Mouse (Mus musculus): ENCODE data around the gene Thsd4. TPM values are rescaled to one million over a fixed set of nuclear protein-coding genes. Genes with fewer than 3 reads are reported as not detected.

The Thsd4 gene
- total and polyA plus RNA-seq, 2 experiments from 2014 or later, result 4.9 to 15.3 TPM

- H3K9me3 ChIP-seq (ENCODE audit: low read length), result no peaks in the 10 kb centered on the region
- ATAC-seq (no peak), DNase-seq (ENCODE audit: low spot score) (no peak)
- H3K9ac ChIP-seq (replicated peaks; ENCODE audit: low read length), result no peak overlapping the region
- no peak for TF ChIP-seq CTCF (IDR thresholded peaks at IDR 0.05; ENCODE audit: low read depth)
- H3K36me3 ChIP-seq (ENCODE audit: insufficient read depth, low read length), result no peaks in the 10 kb centered on the region
- 0 out of 2 replicates have a peak, but pooled peaks cover 4% of the 10 kb centered on the region for H3K4me1 ChIP-seq (ENCODE audit: insufficient read depth, low read length)
- H3K4me2 ChIP-seq (ENCODE audit: low read depth, low read length), result no peak overlapping the region
- 50% methylated on average over 6 of the region's 6 CpGs for WGBS
- no peak overlapping the region for H3K4me3 ChIP-seq (ENCODE audit: low read length)
- no peak overlapping the region for H3K27ac ChIP-seq
- no peaks in the 10 kb centered on the region for H3K27me3 ChIP-seq (ENCODE audit: insufficient read depth, low read length)
Measured at GRCm38 (mm10) chr9:59956496-59956895, 565.4 kb downstream of the Thsd4 start.

DNA sequence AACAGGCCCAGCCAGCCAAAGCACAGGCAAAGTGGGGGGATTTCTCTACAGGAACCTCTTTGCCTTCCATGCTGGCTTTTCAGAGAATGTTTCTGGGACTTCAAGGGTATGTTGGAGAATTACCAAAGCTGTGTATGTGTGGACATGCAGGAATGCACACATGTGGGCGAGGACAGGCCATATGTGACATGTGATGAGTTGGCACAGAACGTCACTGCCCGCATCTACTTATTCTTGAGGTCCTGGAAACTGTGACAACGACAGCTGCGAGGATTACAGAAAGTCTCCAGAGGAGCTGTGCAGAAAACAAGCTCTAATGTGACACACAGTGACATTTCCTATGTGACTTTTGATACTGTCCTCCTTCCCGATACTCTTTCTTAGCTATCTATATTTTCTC is 566.2 kb downstream of the Thsd4 start:
- H3K4me2 ChIP-seq (ENCODE audit: low read depth, low read length), result no peak overlapping the region
- H3K9me3 ChIP-seq (ENCODE audit: low read length), result no peaks in the 10 kb centered on the region
- ATAC-seq (no peak), DNase-seq (ENCODE audit: low spot score) (peak; percentile 24)
- H3K27ac ChIP-seq, result no peak overlapping the region
- no peak for TF ChIP-seq CTCF (IDR thresholded peaks at IDR 0.05; ENCODE audit: low read depth)
- no peaks in the 10 kb centered on the region for H3K27me3 ChIP-seq (ENCODE audit: insufficient read depth, low read length)
- WGBS, result 54% methylated on average over 6 of the region's 6 CpGs
- no peak overlapping the region for H3K9ac ChIP-seq (replicated peaks; ENCODE audit: low read length)
- H3K4me3 ChIP-seq (ENCODE audit: low read length), result no peak overlapping the region
- H3K36me3 ChIP-seq (ENCODE audit: insufficient read depth, low read length), result no peaks in the 10 kb centered on the region
- 0 out of 2 replicates have a peak, but pooled peaks cover 4% of the 10 kb centered on the region for H3K4me1 ChIP-seq (ENCODE audit: insufficient read depth, low read length)

- Histone ChIP-seq H3K9ac (replicated peaks; ENCODE audit: low read length) (no peak overlapping the region), H3K4me2 (ENCODE audit: low read depth, low read length) (no peak overlapping the region), H3K27me3 (ENCODE audit: insufficient read depth, low read length) (no peaks in the 10 kb centered on the region), H3K4me1 (ENCODE audit: insufficient read depth, low read length) (0 out of 2 replicates have a peak, but pooled peaks cover 4% of the 10 kb centered on the region), H3K27ac (no peak overlapping the region), H3K9me3 (ENCODE audit: low read length) (no peaks in the 10 kb centered on the region), H3K36me3 (ENCODE audit: insufficient read depth, low read length) (no peaks in the 10 kb centered on the region), H3K4me3 (ENCODE audit: low read length) (no peak overlapping the region)
- ATAC-seq (no peak), DNase-seq (ENCODE audit: low spot score) (no peak)
- TF ChIP-seq CTCF (IDR thresholded peaks at IDR 0.05; ENCODE audit: low read depth), result no peak
- WGBS, result 55% methylated on average over 3 of the region's 3 CpGs
Measured at GRCm38 (mm10) chr9:59955199-59955598, 566.6 kb downstream of the Thsd4 start.

GRCm38 (mm10) chr9:59953556-59953955 is 568.3 kb downstream of the Thsd4 start:
- H3K9ac ChIP-seq (replicated peaks; ENCODE audit: low read length), result no peak overlapping the region
- no peak overlapping the region for H3K27ac ChIP-seq
- 0 out of 2 replicates have a peak, but pooled peaks cover 4% of the 10 kb centered on the region for H3K4me1 ChIP-seq (ENCODE audit: insufficient read depth, low read length)
- no peak overlapping the region for H3K4me3 ChIP-seq (ENCODE audit: low read length)
- no peaks in the 10 kb centered on the region for H3K36me3 ChIP-seq (ENCODE audit: insufficient read depth, low read length)
- WGBS, result 83% methylated on average over 7 of the region's 7 CpGs
- no peak for ATAC-seq
- no peaks in the 10 kb centered on the region for H3K9me3 ChIP-seq (ENCODE audit: low read length)
- no peak for TF ChIP-seq CTCF (IDR thresholded peaks at IDR 0.05; ENCODE audit: low read depth)
- no peaks in the 10 kb centered on the region for H3K27me3 ChIP-seq (ENCODE audit: insufficient read depth, low read length)
- no peak for DNase-seq (ENCODE audit: low spot score)
- no peak overlapping the region for H3K4me2 ChIP-seq (ENCODE audit: low read depth, low read length)

DNA sequence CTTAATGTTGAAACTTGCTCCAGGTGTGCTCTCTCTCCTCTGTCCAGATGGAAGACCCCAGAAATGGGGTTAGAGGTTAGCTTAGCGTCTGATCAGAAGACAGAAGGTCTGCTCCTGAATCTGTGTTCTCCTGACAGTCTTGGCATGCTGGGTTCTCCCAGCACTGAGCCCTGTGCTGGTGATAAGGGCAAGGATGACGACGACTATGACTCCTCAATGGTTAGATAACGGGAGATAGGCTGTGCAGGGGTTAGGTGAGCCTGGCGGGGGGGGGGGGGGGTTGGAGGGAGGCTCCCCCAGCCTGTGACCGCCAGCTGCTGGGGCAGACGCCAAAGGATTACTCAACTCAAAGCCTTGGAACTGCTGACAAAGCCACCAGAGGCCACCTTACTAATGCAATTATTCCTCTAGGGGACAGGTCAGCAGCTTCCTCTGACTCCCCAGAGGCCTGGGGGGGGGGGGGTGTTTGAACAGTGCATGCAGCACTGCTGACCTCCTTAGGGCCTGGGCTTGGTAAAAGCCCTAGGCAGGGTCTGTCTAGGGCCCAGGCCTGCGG is 569.3 kb downstream of the Thsd4 start:
- WGBS, result 60% methylated on average over 7 of the region's 8 CpGs
- no peak for DNase-seq (ENCODE audit: low spot score)
- H3K4me2 ChIP-seq (ENCODE audit: low read depth, low read length), result no peak overlapping the region

GRCm38 (mm10) chr9:59951943-59952342 is 569.9 kb downstream of the Thsd4 start:
- Histone ChIP-seq H3K9me3 (ENCODE audit: low read length) (no peaks in the 10 kb centered on the region), H3K27me3 (ENCODE audit: insufficient read depth, low read length) (no peaks in the 10 kb centered on the region), H3K36me3 (ENCODE audit: insufficient read depth, low read length) (no peaks in the 10 kb centered on the region), H3K4me3 (ENCODE audit: low read length) (no peak overlapping the region), H3K27ac (no peak overlapping the region), H3K4me1 (ENCODE audit: insufficient read depth, low read length) (0 out of 2 replicates have a peak, but pooled peaks cover 4% of the 10 kb centered on the region), H3K4me2 (ENCODE audit: low read depth, low read length) (no peak overlapping the region), H3K9ac (replicated peaks; ENCODE audit: low read length) (no peak overlapping the region)
- ATAC-seq (no peak), DNase-seq (ENCODE audit: low spot score) (no peak)
- 84% methylated on average over 4 of the region's 4 CpGs for WGBS
- TF ChIP-seq CTCF (IDR thresholded peaks at IDR 0.05; ENCODE audit: low read depth), result no peak

More for the DNA sequence above, 569.3 kb downstream of the Thsd4 start:
- no peaks in the 10 kb centered on the region for H3K36me3 ChIP-seq (ENCODE audit: insufficient read depth, low read length)
- H3K4me1 ChIP-seq (ENCODE audit: insufficient read depth, low read length), result 0 out of 2 replicates have a peak, but pooled peaks cover 4% of the 10 kb centered on the region
- no peak overlapping the region for H3K9ac ChIP-seq (replicated peaks; ENCODE audit: low read length)
- no peak for ATAC-seq
- H3K4me3 ChIP-seq (ENCODE audit: low read length), result no peak overlapping the region
- no peaks in the 10 kb centered on the region for H3K27me3 ChIP-seq (ENCODE audit: insufficient read depth, low read length)
- no peak for TF ChIP-seq CTCF (IDR thresholded peaks at IDR 0.05; ENCODE audit: low read depth)
- H3K9me3 ChIP-seq (ENCODE audit: low read length), result no peaks in the 10 kb centered on the region
- no peak overlapping the region for H3K27ac ChIP-seq

- H3K4me2 ChIP-seq (ENCODE audit: low read depth, low read length), result no peak overlapping the region
- H3K9me3 ChIP-seq (ENCODE audit: low read length), result no peaks in the 10 kb centered on the region
- WGBS, result 90% methylated on average over 9 of the region's 9 CpGs
- H3K36me3 ChIP-seq (ENCODE audit: insufficient read depth, low read length), result no peaks in the 10 kb centered on the region
- no peaks in the 10 kb centered on the region for H3K27me3 ChIP-seq (ENCODE audit: insufficient read depth, low read length)
- ATAC-seq (no peak), DNase-seq (ENCODE audit: low spot score) (no peak)
- H3K9ac ChIP-seq (replicated peaks; ENCODE audit: low read length), result no peak overlapping the region
- H3K4me3 ChIP-seq (ENCODE audit: low read length), result no peak overlapping the region
- no peak overlapping the region for H3K27ac ChIP-seq
- 0 out of 2 replicates have a peak, but pooled peaks cover 4% of the 10 kb centered on the region for H3K4me1 ChIP-seq (ENCODE audit: insufficient read depth, low read length)
- TF ChIP-seq CTCF (IDR thresholded peaks at IDR 0.05; ENCODE audit: low read depth), result no peak
Measured at GRCm38 (mm10) chr9:59951001-59951750, 570.7 kb downstream of the Thsd4 start.

Data from hindbrain, postnatal 0 days (tissue).